Mouse (Mus musculus) small intestine, adult 2 months (tissue): ENCODE measurements at regions not wholly inside any gene's neighbourhood (a gene's known extent, or its start where the extent isn't known, plus 50 kb on each side); places are given as distances from the start of the nearest gene placed in this dataset.
"Not testable (repeated sequence)": the region's sequence is repeated elsewhere in the genome, so short reads cannot be mapped to it uniquely, and the experiment has no call there.

ENCODE experiments used
- CTCF ChIP-seq: fragments of 200-500 bp; IDR thresholded peaks from 2 replicates; pipeline ENCODE4 v1.5.1; 2012; ENCODE audit warnings: low read depth, mild to moderate bottlenecking, control low read depth, inconsistent platforms, low read length, moderate library complexity, mixed read lengths; ENCODE audit not compliant: insufficient replicate concordance, insufficient read length; ENCODE audit errors: extremely low read depth
- POLR2A ChIP-seq: fragments of 200-500 bp; IDR thresholded peaks from 2 replicates; pipeline ENCODE4 v1.6.1; 2012; ENCODE audit warnings: low read depth, mild to moderate bottlenecking, control low read depth, inconsistent platforms, low read length, moderate library complexity

- TF ChIP-seq CTCF, POLR2A: not testable (repeated sequence)
Measured at GRCm38 (mm10) chr14:53581734-53582133, 672.2 kb downstream of the Dad1 start.
